Mouse (Mus musculus) neural tube, embryonic 11.5 days (tissue): ENCODE measurements around the gene Irf8. TPM values are rescaled to one million over a fixed set of nuclear protein-coding genes. Genes with fewer than 3 reads are reported as not detected.

ENCODE experiments used
- ATAC-seq: fragments of 200-750 bp; cut with Nextera tagmentation; 2 replicates; pipeline ENCODE4 v1.8.0; 2017; ENCODE audit warnings: moderate number of reproducible peaks, mild to moderate bottlenecking, moderate TSS enrichment, moderate library complexity; ENCODE audit not compliant: insufficient read depth, low FRiP score, low TSS enrichment
- DNase-seq: peaks from one replicate; pipeline ENCODE4 v3.0.0-alpha.2; 2015; ENCODE audit warnings: low spot score
- H3K27ac ChIP-seq: fragments of 300-500 bp; sonication (generic); 2 replicates; pipeline ENCODE4 v1.5.1; 2014; ENCODE audit warnings: low read depth, mild to moderate bottlenecking, low read length
- H3K27me3 ChIP-seq: fragments of 300-500 bp; sonication (generic); 2 replicates; pipeline ENCODE4 v1.6.1; 2014; ENCODE audit warnings: mild to moderate bottlenecking, low read length, mixed read lengths; ENCODE audit not compliant: control insufficient read depth, insufficient read depth
- H3K36me3 ChIP-seq: fragments of 300-500 bp; sonication (generic); 2 replicates; pipeline ENCODE4 v1.6.1; 2014; ENCODE audit warnings: mild to moderate bottlenecking, low read length, moderate library complexity, mixed read lengths; ENCODE audit not compliant: control insufficient read depth, insufficient read depth
- H3K4me1 ChIP-seq: fragments of 300-500 bp; sonication (generic); 2 replicates; pipeline ENCODE4 v1.6.1; 2014; ENCODE audit warnings: low read length, mixed read lengths; ENCODE audit not compliant: control insufficient read depth, insufficient read depth
- H3K4me2 ChIP-seq: fragments of 300-500 bp; sonication (generic); 2 replicates; pipeline ENCODE4 v1.6.1; 2014; ENCODE audit warnings: low read depth, mild to moderate bottlenecking, moderate library complexity
- H3K4me3 ChIP-seq: fragments of 300-500 bp; sonication (generic); 2 replicates; pipeline ENCODE4 v1.5.1; 2014; ENCODE audit warnings: low read depth, low read length
- H3K9ac ChIP-seq: fragments of 300-500 bp; sonication (generic); 2 replicates; pipeline ENCODE4 v1.6.1; 2014; ENCODE audit warnings: mild to moderate bottlenecking, low read length
- H3K9me3 ChIP-seq: fragments of 300-500 bp; sonication (generic); 2 replicates; pipeline ENCODE4 v1.6.1; 2016; ENCODE audit warnings: low read length; ENCODE audit not compliant: control insufficient read depth
- WGBS: fragments of 180-500 bp; shearing (Covaris S2); extraction: QIAGEN DNeasy Blood & Tissue Kit; methylation state at CpG from one replicate; pipeline ENCODE4 v1.1.7; 2014; 5-methylcytosine and 5-hydroxymethylcytosine counted together
- polyA plus RNA-seq: library from polyadenylated mRNA; unstranded; fragments of >200 nt; fragmentation: Nextera tagmentation; extraction: Ambion mirVana; gene quantifications from 2 replicates; pipeline ENCODE4 v1.2.1, GENCODE M21; 2014

The Irf8 gene
- polyA plus RNA-seq, 1 experiment from 2014 or later, result 3.6 TPM

DNA sequence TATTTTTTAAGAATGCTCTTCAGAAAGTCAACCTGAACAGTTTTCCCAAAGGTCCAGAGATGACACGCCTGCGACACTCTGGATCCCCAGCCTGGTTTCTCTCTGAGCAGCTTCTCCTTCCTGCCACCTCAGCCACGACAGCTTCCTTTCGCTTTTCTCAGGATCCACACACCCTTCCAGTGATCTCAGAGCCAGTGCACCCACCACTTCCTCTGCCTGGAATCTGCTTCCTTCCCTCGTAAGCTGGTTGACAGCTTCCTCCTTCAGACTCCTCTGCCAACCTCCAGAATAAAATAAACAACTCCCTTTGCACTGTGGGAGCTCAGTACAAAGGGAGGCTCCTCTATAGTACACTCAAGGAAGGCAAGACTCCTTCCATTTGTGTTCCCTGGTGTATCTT is 27.1 kb downstream of the Irf8 start:
- Histone ChIP-seq H3K9me3 (no peaks in the 10 kb centered on the region), H3K4me3 (no peak overlapping the region), H3K27me3 (no peaks in the 10 kb centered on the region), H3K4me2 (no peak overlapping the region), H3K9ac (no peak overlapping the region), H3K4me1 (no peaks in the 10 kb centered on the region), H3K27ac (no peak overlapping the region), H3K36me3 (no peaks in the 10 kb centered on the region)
- DNase-seq, result no peak
- WGBS, result 83% methylated on average over 5 of the region's 5 CpGs
- ATAC-seq, result no peak

- Histone ChIP-seq H3K27ac (no peak overlapping the region), H3K9ac (no peak overlapping the region), H3K9me3 (no peaks in the 10 kb centered on the region), H3K4me3 (no peak overlapping the region), H3K4me1 (no peaks in the 10 kb centered on the region), H3K4me2 (no peak overlapping the region), H3K36me3 (no peaks in the 10 kb centered on the region), H3K27me3 (no peaks in the 10 kb centered on the region)
- no peak for DNase-seq
- no peak for ATAC-seq
These were observed 28.5 kb downstream of the Irf8 start for GRCm38 (mm10) chr8:120764638-120765037.

GRCm38 (mm10) chr8:120766622-120767021 is 30.5 kb downstream of the Irf8 start:
- Histone ChIP-seq H3K9me3 (no peaks in the 10 kb centered on the region), H3K36me3 (no peaks in the 10 kb centered on the region), H3K4me3 (no peak overlapping the region), H3K27ac (no peak overlapping the region), H3K4me1 (no peaks in the 10 kb centered on the region), H3K9ac (no peak overlapping the region), H3K4me2 (no peak overlapping the region), H3K27me3 (no peaks in the 10 kb centered on the region)
- DNase-seq (no peak), ATAC-seq (no peak)
- 45% methylated on average over 3 of the region's 3 CpGs for WGBS

DNA sequence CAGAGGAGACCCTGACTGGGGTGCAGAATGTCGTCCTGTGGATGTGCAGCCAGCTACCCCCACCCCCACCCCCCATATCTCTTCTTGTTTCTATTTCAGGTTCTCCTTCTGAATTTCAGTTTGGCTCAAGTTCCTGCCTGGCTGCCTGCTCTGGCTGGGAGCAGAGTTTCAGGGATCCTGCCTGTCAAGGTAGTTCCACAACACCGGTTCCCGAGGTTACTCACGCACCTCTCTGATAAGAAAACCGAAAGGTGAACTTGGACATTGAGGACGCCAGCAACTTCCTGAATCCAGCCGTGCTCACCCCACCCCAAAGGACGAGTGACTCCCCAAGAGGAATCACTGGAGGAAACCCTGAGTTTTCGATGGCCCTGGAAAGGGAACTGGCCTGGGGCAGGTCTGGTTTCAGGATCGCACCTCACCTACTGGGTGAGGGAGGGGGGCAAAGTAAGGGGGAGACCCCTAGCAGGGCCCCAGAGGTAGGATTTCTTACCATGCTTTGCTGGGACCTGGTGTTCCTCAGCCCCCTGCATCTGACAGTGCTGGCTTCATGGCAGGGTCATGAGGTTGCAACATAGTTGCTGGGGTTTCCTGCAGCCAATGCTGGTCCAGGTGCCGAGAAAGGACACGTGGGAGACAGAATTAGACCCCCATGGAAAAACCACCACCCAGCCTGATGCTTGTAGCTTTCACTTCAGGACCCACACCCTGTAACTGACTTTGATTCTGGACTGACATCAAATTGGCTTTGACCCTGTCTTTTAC is 32.5 kb downstream of the Irf8 start:
- no peaks in the 10 kb centered on the region for H3K36me3 ChIP-seq
- ATAC-seq, result no peak
- WGBS, result 81% methylated on average over 12 of the region's 12 CpGs

DNA sequence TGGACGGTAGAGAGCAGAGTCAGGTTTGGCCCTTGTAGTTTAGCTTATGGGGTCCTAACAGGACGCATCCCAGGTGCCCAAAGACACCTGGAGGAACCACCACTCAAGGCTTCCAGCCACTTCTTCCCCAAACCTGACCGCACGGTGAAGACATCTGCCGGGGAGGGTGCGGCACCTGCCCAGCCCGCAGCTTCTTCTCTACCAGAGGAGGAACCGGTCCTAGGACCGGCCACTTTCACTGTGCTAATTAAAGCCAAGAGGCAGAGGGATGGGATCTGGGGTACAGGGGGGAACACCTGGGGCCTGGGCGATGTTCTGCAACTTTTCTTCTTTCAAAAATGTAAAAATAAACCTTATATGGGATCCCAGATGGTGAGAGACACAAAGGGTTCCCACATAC is 41.0 kb downstream of the Irf8 start:
- peaks cover 4% of the 10 kb centered on the region; the same call in 1 of the 2 replicates for H3K27me3 ChIP-seq
- ATAC-seq (no peak), DNase-seq (no peak)
- WGBS, result 93% methylated on average over 10 of the region's 10 CpGs
- no peak overlapping the region for H3K9ac ChIP-seq
- no peaks in the 10 kb centered on the region for H3K9me3 ChIP-seq
- H3K36me3 ChIP-seq, result no peaks in the 10 kb centered on the region
- no peak overlapping the region for H3K4me2 ChIP-seq
- H3K27ac ChIP-seq, result no peak overlapping the region
- peaks cover 5% of the 10 kb centered on the region; the same call in 1 of the 2 replicates for H3K4me1 ChIP-seq
- no peak overlapping the region for H3K4me3 ChIP-seq

More for the DNA sequence above, 32.5 kb downstream of the Irf8 start:
- Histone ChIP-seq H3K9ac (no peak overlapping the region), H3K27me3 (no peaks in the 10 kb centered on the region), H3K9me3 (no peaks in the 10 kb centered on the region), H3K27ac (no peak overlapping the region), H3K4me1 (no peaks in the 10 kb centered on the region), H3K4me2 (no peak overlapping the region), H3K4me3 (no peak overlapping the region)
- no peak for DNase-seq

GRCm38 (mm10) chr8:120777732-120778131 is 41.6 kb downstream of the Irf8 start:
- H3K4me2 ChIP-seq, result no peak overlapping the region
- 72% methylated on average over 13 of the region's 13 CpGs for WGBS
- ATAC-seq, result no peak
- no peak overlapping the region for H3K4me3 ChIP-seq
- H3K9ac ChIP-seq, result no peak overlapping the region
- DNase-seq, result no peak
- H3K27ac ChIP-seq, result no peak overlapping the region
- peaks cover 4% of the 10 kb centered on the region; the same call in 1 of the 2 replicates for H3K27me3 ChIP-seq
- H3K9me3 ChIP-seq, result no peaks in the 10 kb centered on the region
- H3K36me3 ChIP-seq, result no peaks in the 10 kb centered on the region
- peaks cover 5% of the 10 kb centered on the region; the same call in 1 of the 2 replicates for H3K4me1 ChIP-seq

GRCm38 (mm10) chr8:120779106-120779505 is 42.9 kb downstream of the Irf8 start:
- WGBS, result 94% methylated on average over 7 of the region's 7 CpGs
- H3K4me2 ChIP-seq, result no peak overlapping the region
- no peak overlapping the region for H3K27ac ChIP-seq
- no peak overlapping the region for H3K4me3 ChIP-seq
- no peaks in the 10 kb centered on the region for H3K36me3 ChIP-seq
- no peaks in the 10 kb centered on the region for H3K9me3 ChIP-seq
- peaks cover 5% of the 10 kb centered on the region; the same call in 1 of the 2 replicates for H3K4me1 ChIP-seq
- no peak overlapping the region for H3K9ac ChIP-seq
- DNase-seq (no peak), ATAC-seq (no peak)
- H3K27me3 ChIP-seq, result peaks cover 4% of the 10 kb centered on the region; the same call in 1 of the 2 replicates

DNA sequence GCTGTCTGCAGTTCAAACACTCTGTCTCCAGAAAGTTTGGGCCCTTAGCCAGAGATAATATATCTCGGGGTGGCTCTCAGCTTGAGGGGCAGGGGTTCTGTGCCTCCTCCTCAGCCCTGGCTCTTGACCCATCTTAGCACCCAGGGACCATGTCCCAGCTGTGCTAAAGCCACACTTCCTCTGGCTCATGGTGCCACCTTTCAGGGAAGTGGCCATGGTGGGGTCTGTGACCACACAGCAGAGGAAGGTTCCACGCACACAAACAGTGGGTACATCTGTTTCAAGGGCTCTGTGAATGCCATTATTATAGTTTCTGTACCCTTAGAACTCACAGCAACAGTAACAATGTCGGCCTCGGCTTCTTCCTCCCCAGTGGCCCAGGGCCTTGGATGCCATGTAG is 47.6 kb downstream of the Irf8 start:
- H3K4me1 ChIP-seq, result no peaks in the 10 kb centered on the region
- no peaks in the 10 kb centered on the region for H3K27me3 ChIP-seq
- no peak overlapping the region for H3K9ac ChIP-seq
- H3K4me2 ChIP-seq, result no peak overlapping the region
- DNase-seq, result no peak
- no peak for ATAC-seq
- no peaks in the 10 kb centered on the region for H3K36me3 ChIP-seq
- H3K4me3 ChIP-seq, result no peak overlapping the region
- H3K9me3 ChIP-seq, result no peaks in the 10 kb centered on the region
- 94% methylated on average over 4 of the region's 4 CpGs for WGBS
- no peak overlapping the region for H3K27ac ChIP-seq

DNA sequence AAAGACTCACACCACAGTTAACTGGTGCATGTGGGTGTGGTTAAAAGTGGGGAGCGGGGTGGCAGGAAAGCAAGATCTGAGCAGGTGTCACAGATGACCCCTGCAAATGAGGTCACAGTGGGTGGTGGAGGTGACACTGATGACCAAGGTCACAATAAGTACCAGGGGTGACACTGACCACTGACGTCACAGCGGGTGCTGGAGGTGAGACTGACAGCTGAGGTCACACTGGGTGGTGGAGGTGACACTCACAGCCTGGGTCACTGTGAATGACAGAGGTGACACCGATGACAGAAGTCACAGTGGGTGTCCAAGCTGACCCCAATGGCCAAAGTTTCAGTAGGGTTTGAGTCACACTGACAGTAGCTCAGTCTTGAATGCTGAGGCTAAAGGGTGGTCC is 50.6 kb downstream of the Irf8 start:
- Histone ChIP-seq H3K36me3 (no peaks in the 10 kb centered on the region), H3K4me2 (no peak overlapping the region), H3K9ac (no peak overlapping the region), H3K27me3 (no peaks in the 10 kb centered on the region), H3K9me3 (no peaks in the 10 kb centered on the region), H3K27ac (no peak overlapping the region), H3K4me1 (no peaks in the 10 kb centered on the region), H3K4me3 (no peak overlapping the region)
- ATAC-seq (no peak), DNase-seq (no peak)
- 85% methylated on average over 4 of the region's 4 CpGs for WGBS
